Mouse (Mus musculus) ES-CJ7 (cell line): ENCODE results near the gene Elk3.

Experiments
- DNase-seq: peaks from one replicate; pipeline ENCODE4 v3.0.0; 2011; ENCODE audit warnings: low read depth, low spot score

The Elk3 gene

DNA sequence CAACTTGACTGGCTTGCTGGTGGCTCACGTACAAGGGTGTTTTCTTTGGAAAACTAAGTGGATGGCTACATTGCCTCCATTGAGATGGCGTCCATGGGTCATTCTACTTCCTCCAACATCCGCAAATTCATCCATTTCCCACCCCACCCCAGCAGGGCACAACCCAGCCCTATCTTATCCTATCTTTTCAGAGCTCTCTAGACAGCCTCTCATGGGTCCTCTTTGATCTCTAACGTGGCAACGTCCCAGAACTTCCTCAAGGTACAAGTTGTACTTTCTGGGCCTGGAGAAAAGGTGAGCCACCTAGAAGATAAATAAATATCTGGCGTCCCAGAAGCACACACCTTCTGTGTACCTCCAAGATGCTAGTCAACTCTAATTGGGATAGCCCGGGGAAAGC lies 17.3 kb downstream of the Elk3 start:
- no peak for DNase-seq

DNA sequence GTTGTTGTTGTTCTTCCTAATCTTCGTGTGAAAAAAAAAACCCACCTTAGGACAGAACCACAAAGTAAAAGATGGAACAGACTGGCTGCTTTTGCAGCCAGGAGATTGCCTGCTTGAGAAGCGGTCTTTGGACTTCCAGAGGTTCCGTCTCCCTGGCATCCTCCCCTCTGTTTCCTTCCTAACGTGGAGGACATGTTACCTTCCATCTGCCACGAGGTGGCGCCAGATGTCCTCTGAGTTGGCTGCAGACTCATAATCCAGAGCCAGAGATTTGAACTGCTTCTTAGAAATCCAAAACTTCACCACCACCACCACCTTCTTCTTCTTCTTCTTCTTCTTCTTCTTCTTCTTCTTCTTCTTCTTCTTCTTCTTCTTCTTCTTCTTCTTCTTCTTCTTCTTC lies 19.1 kb downstream of the Elk3 start:
- DNase-seq, result peak; percentile 90

DNA sequence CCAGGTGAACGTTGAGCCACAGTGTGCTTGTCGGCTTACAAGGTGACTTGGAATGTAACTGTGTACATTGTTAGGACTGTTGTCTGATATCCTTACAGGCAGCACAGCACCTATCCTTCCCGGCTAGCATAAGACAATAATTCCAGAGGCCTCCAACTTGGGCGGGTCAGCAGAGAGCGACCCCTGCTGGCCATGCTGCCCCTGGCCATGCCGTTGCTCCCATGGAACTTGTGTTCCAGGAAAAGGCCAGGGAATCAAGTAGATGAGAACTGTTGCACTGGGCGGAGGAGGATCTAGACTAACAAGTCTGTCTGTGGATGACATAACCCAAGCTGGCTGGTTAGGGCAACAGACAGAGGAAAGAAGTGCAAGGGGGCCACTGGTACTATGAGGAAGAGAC lies 19.6 kb downstream of the Elk3 start:
- peak; percentile 86 for DNase-seq

DNA sequence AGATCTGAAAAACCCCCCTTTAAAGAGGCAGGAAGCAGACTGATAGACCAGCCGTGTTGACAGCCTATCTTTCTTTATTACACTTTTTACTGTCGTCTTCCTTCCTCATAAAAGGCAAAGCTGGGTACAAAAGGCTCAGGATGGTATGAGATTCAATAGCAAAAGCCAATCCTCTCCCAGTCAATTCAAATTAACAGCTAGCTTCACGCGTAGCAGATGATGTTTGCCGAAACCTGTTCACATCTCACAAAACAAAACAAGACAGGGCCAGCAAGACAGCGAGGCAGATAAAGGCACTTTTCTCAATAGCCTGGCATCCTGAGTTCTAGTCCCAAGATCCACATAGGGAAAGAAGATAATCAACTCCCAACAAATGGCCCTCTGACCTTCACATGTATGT lies 21.5 kb downstream of the Elk3 start:
- DNase-seq, result no peak

DNA sequence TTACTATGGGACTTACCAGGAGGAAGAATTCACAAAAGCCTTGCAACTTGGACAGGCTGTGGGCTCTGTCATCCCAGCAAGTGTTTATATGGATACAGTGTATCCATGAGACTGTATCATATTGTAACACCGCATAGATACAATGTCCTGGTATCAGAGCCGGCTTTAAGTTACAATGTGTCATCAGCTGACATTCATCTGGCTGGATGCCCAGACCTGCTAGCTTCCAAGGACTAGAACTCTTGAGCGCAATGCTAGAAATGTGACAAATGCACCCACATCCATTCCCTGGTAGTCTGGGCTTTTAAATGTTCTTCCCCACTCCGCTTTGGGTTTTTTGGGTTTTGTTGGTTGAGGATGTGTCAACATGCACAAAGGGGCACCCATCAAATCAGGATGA lies 22.6 kb downstream of the Elk3 start:
- no peak for DNase-seq

DNA sequence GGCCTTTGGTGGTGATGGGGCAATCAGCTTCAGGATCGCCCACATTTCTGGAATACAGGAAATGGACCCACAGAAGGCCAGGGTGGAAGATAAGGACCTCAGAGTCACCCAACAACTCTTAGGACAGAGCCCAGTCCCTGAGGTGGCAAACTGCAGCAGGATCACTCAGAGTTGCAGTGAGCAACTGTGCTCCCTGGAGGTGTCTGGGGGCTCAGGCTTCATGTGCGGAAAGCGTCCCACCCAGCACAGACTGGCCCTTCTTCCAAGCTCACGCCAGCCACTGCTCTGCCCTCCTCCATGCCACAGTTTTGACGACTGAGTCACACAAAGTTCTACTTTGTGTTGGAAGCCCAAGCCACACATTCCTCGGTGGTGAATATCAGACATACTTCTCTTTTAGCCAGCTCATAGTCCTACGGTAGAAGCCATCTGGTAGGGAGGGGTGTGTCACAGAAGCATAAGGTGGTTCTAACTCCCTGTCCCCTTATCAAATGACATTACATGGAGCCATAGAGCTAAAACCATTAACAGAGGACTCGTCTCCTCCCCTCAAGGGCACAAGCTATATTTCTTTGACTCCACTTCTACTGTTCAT lies 23.3 kb downstream of the Elk3 start:
- DNase-seq, result no peak

DNA sequence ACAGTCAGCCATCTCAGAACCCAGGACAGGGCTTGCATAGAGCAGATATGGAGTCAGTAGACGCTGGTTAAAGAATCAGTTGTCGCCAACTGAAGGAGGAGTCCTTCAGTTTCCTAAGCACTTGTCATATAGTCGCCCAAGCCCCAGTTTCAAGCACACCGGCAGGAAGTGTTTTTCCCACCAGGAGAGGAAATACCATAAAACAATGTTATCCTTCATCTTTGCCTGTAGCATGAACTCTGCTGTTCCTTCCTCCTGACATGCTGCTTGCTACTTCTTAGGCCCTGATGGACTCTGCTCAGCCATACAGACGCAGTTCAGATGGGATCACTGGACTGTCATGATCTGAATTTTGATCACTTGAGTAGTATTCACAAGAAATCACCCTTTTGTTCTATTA lies 25.4 kb downstream of the Elk3 start:
- DNase-seq, result no peak

DNA sequence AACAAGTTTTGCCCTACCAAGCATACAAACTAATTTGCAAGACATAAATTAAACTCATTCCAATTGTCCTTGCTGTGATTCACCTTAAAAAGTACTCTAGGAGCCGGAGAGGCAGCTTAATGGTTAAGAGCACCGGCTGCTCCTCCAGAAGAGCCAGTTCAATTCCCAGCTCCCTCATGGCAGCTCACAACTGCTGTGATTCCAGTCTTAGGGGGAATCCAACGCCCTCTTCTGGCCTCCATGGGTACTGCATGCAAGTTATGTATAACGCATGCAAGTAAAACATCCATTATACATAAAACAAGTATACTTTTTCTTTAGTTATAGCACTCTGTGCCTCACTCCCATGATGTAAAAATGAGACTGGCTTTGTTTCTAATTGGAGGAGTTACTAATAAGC lies 27.7 kb downstream of the Elk3 start:
- DNase-seq, result peak; percentile 82

DNA sequence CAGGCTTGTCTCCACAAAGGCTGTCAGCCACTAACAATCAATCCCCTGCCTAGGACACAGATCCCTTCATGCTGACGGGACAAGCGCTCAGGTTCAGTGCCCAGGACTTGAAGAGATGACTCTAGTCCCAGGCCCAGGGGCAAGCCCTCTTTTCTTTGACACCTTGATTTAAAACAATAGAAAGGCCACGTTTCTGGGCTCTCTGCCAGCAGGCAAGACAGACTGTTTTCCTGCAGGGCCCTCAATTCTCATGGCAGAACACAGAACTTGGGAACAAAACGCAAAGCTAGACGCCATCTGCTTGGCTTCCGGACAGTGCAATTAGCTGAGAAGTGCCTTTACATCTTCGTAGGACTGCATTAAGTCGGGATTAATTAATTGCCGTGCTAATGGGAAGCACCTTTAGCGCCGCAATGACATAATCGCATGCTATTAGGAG lies 28.4 kb downstream of the Elk3 start:
- DNase-seq, result no peak

DNA sequence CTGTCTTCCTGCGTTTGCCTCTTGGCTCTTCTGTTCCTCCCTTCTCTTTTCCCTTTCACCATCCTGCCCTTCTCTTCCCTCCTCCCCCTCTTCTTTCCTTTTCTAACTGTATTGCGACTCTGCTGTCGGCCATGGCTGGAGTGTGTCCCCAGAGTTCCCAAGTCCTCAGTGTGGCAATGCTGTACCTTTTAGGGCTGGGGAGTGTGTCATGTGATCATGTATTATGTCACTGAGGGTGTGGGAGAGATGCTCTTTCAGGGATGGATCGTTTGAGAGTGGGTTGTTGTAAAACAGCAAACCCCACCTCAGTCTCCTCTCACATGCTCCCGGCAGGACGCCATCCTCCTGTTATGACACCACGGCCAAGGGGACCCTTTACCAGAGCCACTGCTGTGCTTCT lies 29.8 kb downstream of the Elk3 start:
- DNase-seq, result no peak

DNA sequence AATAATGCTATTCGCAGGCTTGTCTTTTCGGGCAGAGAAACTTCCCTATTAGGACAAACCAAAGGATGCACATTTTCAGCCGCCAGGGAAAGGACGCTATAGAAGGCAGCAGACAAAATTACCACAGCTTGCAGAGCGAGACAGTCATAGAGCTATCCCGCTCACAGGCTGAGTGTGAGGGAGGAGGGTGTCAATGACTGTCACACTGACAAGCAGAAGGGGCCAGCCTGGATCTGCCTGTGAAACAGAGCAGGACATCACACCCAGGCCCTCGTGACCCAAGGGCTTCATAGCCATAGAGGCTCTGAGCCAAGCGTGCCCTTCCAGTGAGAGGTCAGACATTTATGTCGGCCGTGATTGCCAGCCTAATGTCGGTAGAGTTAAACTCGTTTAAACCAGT lies 30.3 kb downstream of the Elk3 start:
- DNase-seq, result no peak

DNA sequence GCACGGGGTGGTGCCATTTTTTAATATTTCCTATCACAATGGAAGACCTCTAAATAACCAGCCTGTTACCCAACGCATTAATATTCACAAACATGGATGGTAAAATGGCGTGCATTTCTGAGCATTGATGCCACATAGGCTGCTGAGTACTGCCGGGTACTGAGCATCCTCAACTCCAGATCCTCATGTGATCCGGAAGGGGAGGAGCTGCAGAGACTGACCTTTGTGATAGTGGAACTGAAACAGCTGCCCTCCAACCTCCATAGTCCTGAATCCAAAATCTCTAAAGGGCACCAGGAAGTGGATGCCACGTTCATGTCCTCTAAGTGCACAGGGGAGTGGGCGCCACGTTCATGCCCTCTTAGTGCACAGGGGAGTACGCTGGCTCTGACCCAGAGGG lies 31.9 kb downstream of the Elk3 start:
- DNase-seq, result peak; percentile 83

DNA sequence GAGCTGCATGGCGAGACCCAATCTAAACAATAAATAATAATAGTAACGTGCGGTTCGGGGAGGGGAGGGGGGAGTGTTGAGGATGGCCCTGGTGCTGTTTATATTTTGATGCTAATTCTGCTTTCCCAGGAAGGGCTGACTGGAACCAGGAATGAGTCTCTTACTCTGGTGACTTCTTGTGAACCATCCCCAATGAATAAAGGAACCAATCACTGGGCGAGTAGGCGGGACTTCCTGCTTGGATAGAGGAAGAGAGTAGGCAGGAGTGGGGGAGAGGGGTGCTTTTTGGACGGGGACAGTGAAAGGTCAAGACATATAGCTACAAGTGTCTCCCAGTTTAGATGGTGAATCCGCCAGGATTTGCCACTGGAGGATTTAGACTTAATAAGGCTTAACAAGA lies 32.6 kb downstream of the Elk3 start:
- peak; percentile 78 for DNase-seq

DNA sequence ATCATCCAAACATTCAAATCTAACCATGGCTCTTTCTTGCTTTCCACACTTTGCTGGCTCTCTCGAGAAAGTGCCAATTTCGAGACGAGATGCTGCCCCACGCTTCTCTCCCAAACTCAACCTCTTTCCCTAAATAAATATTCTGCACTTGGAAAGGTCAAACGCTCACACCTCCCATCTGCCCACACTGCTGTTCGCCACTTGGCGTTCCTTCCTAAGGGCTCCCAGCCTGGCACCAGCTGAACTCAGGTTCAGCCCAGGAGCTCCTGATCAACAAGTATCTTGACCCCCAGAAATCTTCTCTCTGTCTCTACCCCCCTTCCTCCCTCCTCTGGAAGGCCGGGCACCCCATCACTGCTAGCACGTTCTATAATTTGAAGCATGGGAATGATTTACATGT lies 34.1 kb downstream of the Elk3 start:
- DNase-seq, result no peak

DNA sequence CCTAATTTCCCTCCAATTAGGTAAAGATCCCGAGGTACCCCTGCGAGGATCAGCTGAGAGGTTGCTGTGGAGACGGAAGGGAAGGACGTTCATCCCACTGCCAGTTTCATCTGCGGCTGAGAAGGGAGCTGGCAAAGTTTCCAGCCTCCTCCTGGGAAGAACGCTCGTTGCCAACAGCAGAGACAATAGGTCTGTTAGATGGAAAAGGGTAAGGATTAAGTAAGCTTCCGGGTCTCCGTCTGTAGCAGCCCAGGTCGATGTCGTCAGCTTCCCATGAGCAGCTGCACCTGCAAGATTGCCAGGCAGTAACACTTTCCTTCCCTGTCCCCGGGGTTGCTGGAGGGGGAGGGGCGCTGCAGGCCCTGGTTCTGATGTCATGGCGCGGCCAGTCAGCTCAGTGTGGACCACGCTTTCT lies 34.6 kb downstream of the Elk3 start:
- peak; percentile 45 for DNase-seq

DNA sequence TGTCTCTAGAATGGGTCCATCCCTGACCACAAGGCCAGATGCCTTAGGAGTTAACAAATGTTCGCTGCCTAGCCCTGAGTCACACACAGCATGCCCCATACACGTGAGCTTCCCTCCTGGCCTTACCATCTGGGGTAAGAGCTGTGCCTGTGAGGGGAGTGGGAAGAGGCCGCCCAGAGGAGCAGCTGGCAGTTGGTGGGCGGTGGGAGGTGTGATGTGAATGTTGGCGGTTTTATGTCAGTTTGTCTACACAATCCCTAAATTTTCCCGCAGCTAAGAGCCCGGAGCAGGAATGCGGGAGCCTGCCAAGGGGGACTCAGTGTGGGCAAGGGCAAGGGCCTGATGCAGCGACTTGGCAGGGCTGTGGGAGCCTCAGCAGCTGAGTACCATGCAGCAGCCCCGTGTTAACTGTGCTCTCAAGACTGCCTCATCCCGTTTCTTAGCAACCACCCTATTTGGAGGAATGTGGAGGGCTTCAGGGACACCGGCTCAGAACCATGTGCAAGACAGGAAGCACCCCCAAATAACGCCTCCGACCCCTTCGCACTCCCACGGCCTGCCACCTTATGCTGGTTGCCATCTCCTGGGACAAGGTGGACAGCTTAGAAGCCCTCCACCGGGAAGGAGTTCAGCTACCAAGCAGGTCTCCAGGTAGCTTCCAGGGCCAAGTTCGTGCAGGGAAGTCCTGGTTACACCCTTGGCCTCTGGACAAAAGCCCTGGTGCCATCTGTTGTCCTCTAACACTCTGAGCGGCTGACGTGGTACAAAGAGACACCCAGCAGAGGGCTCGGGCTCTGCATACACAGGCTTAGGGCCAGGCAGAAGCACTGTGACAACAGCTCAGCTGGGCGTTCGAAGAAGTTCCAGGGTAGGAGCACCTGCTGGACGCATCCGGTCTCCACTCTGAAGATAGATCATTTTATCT lies 35.5 kb downstream of the Elk3 start:
- DNase-seq, result no peak

DNA sequence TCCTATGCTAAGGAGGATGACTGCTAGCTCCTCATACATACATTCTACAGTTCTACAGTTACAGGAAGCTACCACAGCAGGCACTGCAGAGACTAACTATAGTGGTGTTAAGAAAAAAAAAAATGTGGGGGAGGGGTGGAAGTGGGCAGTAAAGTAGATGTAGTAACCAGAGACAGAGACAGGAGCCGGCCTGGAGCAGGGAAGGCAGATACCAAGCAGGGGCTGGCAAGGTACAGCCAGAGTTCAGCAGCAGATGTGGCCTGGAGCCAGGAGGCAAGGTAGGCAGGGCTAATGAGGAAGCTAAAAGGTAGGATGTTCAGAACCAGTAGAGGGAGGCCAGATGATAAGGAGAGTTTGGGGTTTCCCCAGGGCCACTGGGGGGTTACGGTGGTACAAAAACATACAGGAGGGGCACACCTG lies 36.6 kb downstream of the Elk3 start:
- no peak for DNase-seq

DNA sequence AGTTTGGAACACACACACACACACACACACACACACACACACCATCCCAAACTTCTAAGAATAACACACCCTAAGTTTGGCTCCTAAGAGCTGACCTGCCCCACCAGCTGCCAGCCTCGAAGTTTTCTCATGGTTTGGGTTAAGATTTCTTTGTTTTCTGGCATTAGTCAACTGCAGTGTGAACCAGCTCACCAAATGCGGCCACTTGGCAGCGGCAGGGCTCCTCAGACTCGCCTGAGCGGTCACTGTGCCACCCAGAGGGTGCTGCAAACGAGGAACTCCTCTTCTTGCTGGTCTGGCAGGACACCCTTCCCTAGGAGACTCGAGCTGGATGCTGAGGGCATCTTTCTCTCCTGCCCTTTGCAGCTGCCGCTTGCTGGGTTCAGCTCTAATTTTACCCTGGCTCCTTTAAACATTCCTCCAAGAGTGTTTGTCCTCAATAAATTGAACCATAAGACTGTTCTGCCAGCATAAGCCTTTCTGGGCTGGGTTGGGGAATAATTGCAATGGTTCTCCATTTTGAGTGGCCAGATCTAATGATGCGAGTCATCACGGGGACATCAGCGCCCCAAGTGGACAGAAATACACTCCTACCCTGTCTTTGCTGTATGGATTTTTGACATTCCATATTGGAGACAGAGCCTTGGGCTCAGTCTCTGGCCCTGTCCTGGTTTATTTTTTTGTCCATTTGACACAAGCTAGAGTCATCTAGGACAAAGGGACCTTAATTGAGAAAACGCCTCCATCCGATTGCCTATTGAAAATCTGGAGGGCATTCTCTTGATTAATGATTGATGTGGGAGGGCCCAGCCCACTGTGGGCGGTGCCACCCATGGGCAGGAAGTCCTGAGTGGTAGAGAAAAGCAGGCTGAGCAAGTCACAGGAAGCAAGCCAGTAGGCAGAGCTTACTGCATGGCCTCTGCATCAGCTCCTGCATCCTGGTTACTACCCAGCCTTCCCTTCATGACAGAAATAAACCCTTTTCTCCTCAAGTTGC lies 37.7 kb downstream of the Elk3 start:
- peak; percentile 58 for DNase-seq

DNA sequence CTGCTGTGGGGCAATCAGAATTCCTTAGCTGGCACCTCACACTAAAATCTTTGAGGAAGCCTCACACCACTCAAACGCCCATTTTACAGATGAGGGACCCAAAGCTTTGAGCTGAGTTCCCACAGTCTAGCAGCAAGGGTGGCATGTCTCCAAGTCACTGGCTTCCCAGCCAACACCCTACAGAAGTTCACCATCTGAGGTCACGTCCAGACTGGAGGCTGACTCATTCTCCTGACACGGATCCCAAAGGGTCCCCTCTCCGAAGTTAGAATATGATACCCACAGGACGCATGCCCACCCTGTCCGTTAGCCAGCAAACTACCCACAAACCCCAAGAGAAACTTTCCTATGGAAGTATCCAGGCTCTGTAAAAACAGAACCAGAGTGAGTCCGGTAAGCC lies 39.1 kb downstream of the Elk3 start:
- no peak for DNase-seq

DNA sequence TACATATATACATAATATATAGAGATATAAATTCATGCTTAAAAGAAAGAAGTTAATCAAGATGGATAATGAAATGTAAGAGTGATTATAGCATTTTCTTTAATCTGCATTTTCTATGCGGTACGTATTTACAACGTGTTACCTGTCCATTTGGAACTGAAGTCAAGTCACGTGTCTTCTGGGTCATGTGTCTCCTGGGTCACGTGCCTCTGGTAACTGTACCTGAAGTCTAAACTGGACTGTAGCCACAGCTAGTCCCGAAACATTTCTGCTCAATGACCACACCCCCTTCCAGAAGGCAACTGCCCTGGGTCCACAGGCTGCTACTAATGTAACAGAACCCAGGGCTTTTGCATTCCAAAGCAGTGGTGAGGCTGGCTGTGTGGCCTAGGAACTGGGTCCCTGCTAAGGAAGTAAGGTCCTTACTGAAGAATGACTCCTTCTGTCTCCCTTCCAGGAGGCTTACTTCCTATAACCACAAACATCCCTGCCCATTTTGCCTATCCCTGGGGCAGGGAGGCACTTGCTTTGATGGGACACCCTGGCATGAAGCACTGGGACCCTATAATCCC lies 40.0 kb downstream of the Elk3 start:
- no peak for DNase-seq

DNA sequence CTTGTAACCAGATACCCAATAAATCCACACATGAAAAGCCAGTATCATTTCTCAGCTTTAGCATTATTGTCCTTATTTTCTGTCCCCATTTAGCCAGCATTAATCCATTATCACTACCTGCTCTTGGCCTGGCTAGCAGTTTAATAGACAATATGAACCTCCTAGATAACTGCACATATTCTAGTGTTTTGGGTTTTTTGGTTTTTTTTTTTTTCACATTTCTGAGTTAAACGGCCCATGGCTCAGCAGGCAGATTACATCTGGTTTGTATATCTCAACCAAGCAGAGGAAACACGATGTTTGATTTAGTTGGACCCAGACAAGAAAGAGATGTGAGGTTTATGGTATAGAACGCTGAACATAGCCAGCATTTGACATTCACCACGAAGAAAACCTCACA lies 41.2 kb downstream of the Elk3 start:
- no peak for DNase-seq

DNA sequence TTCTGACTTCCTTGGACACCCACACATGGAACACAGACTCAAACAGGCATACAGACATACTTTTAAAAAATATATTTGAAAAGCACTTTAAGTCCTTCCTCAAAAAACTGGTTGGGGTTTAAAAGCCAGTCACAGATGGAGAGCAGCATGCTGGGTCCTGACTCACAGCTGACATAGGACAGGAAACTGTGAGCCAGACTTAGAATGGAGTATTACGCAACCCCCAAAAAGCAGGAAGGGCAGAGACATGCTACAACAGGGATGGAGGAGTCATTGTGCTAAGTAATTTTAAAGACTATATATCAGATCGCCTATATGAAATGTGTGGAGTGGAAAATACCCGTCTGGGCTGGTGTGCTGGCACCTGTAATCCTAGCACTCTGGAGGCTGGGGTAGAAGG lies 42.6 kb downstream of the Elk3 start:
- DNase-seq, result no peak
